Mouse (Mus musculus): ENCODE results near the gene Lcn4. TPM values are rescaled to one million over a fixed set of nuclear protein-coding genes. Genes with fewer than 3 reads are reported as not detected.

The Lcn4 gene
- polyA plus RNA-seq, 1 experiment from 2014 or later = not detected

DNA sequence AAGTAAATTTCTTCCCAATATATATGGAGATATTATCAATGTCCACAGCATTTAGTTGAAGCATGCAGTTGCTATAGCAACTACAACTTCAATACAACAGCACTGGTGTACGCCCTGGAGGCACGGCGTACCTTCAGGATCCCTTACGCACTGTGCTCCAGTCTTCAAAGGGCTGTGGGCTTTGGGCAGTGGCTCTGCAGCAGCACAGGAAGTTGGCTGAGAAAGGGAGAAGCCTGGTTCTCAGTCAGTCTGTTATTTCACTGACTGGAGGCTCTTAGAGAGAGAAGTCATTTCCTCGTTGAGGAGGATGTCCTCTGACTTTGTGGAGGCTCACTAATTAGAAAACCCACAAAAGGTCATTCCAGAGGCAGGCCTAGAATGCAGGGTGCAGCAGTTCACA lies 48.1 kb downstream of the Lcn4 start:
- Histone ChIP-seq H3K9ac (ENCODE audit: low read depth, low read length) (no peak overlapping the region), H3K27me3 (replicated peaks; ENCODE audit: control insufficient read depth, insufficient read depth, low read length) (no peaks in the 10 kb centered on the region), H3K4me3 (ENCODE audit: low read depth, low read length) (no peak overlapping the region), H3K36me3 (ENCODE audit: control insufficient read depth, insufficient read depth) (no peaks in the 10 kb centered on the region), H3K27ac (ENCODE audit: low read depth, low read length) (no peak overlapping the region), H3K4me1 (replicated peaks; ENCODE audit: control insufficient read depth, insufficient read depth, low read length) (no peaks in the 10 kb centered on the region), H3K9me3 (ENCODE audit: control insufficient read depth) (no peaks in the 10 kb centered on the region), H3K4me2 (replicated peaks; ENCODE audit: low read depth) (no peak overlapping the region)
- no peak for ATAC-seq
- TF ChIP-seq CTCF (IDR thresholded peaks at IDR 0.05; ENCODE audit: low read depth) = no peak
- WGBS = 63% methylated on average over 5 of the region's 5 CpGs

DNA sequence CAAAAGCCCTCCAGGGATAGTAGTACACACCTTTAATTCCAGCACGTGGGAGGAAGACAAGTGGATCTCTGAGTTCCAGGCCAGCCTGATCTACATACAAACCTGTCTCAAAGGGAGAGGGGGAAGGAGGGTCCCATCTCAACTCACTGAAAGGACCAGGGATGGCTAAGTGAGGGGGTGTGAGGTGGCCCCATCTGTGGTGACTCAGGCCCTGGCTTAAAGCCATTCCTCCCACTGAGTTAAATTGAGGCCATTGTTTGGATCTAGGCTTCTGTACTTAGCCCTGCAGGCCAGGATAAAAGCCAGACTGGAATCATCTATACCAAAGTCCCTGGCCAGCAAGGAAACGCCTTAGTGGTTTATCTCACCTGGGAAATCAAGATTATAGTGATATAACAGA lies 49.8 kb downstream of the Lcn4 start:
- H3K4me1 ChIP-seq (replicated peaks; ENCODE audit: control insufficient read depth, insufficient read depth, low read length) = no peaks in the 10 kb centered on the region
- H3K27me3 ChIP-seq (replicated peaks; ENCODE audit: control insufficient read depth, insufficient read depth, low read length) = no peaks in the 10 kb centered on the region
- no peaks in the 10 kb centered on the region for H3K9me3 ChIP-seq (ENCODE audit: control insufficient read depth)
- WGBS = 28% methylated on average over 2 of the region's 2 CpGs
- peak; percentile 23; the same call in 1 of the 2 replicates for ATAC-seq
- H3K4me3 ChIP-seq (ENCODE audit: low read depth, low read length) = no peak overlapping the region
- H3K27ac ChIP-seq (ENCODE audit: low read depth, low read length) = no peak overlapping the region
- no peak overlapping the region for H3K4me2 ChIP-seq (replicated peaks; ENCODE audit: low read depth)
- H3K36me3 ChIP-seq (ENCODE audit: control insufficient read depth, insufficient read depth) = no peaks in the 10 kb centered on the region
- TF ChIP-seq CTCF (IDR thresholded peaks at IDR 0.05; ENCODE audit: low read depth) = no peak
- no peak overlapping the region for H3K9ac ChIP-seq (ENCODE audit: low read depth, low read length)

DNA sequence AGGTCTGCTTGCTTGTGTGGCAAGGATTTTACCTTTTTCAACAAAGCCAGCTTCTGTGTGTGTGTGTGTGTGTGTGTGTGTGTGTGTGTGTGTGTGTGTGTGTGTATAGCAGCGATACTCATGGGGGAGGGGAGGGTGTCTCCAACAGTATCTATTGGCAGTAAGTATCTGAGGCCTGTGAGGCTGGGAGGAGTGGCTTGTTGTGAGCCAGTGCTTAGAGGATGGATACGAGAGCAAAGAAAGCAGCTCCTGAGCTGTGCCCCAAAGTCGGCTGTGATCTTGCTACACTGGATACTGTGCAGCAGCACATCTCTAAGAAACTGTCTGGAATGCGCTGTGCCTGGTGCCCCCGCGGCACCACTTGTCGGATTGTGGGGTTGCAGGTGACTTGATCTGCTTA lies 53.2 kb downstream of the Lcn4 start:
- H3K4me2 ChIP-seq (replicated peaks; ENCODE audit: low read depth) = no peak overlapping the region
- H3K4me1 ChIP-seq (replicated peaks; ENCODE audit: control insufficient read depth, insufficient read depth, low read length) = no peaks in the 10 kb centered on the region
- 57% methylated on average over 7 of the region's 7 CpGs for WGBS
- no peak for TF ChIP-seq CTCF (IDR thresholded peaks at IDR 0.05; ENCODE audit: low read depth)
- ATAC-seq = no peak
- H3K36me3 ChIP-seq (ENCODE audit: control insufficient read depth, insufficient read depth) = no peaks in the 10 kb centered on the region
- H3K9me3 ChIP-seq (ENCODE audit: control insufficient read depth) = no peaks in the 10 kb centered on the region
- H3K27me3 ChIP-seq (replicated peaks; ENCODE audit: control insufficient read depth, insufficient read depth, low read length) = no peaks in the 10 kb centered on the region
- H3K4me3 ChIP-seq (ENCODE audit: low read depth, low read length) = no peak overlapping the region
- no peak overlapping the region for H3K9ac ChIP-seq (ENCODE audit: low read depth, low read length)
- H3K27ac ChIP-seq (ENCODE audit: low read depth, low read length) = no peak overlapping the region

Other genes starting within 250 kb of the Lcn4 start
- 17.4 and 18.3 TPM in 2 replicates for gene Sec16a, start 226.1 kb downstream of the Lcn4 start, polyA plus RNA-seq (2015; fragmentation: Nextera tagmentation; extraction: Ambion mirVana)
- 3.6 and 3.7 TPM in 2 replicates for gene Notch1, start 154.6 kb downstream of the Lcn4 start, polyA plus RNA-seq (2015; fragmentation: Nextera tagmentation; extraction: Ambion mirVana)
- 54.4 and 65.2 TPM in 2 replicates for gene Egfl7, start 91.3 kb downstream of the Lcn4 start, polyA plus RNA-seq (2015; fragmentation: Nextera tagmentation; extraction: Ambion mirVana)
- gene Gm20532, start 84.6 kb downstream of the Lcn4 start, polyA plus RNA-seq (2015; fragmentation: Nextera tagmentation; extraction: Ambion mirVana) = not detected in 2 replicates
- gene Agpat2, start 66.9 kb downstream of the Lcn4 start, polyA plus RNA-seq (2015; fragmentation: Nextera tagmentation; extraction: Ambion mirVana) = 124 and 128 TPM in 2 replicates
- 6.8 and 6.9 TPM in 2 replicates for gene Fam69b, start 42.8 kb downstream of the Lcn4 start, polyA plus RNA-seq (2015; fragmentation: Nextera tagmentation; extraction: Ambion mirVana)
- 0.07 TPM in 1 of 2 replicates, not detected in the other for gene Abo, start 193.7 kb upstream of the Lcn4 start, polyA plus RNA-seq (2015; fragmentation: Nextera tagmentation; extraction: Ambion mirVana)
- gene Surf6, start 231.6 kb upstream of the Lcn4 start, polyA plus RNA-seq (2015; fragmentation: Nextera tagmentation; extraction: Ambion mirVana) = 11.7 and 12.8 TPM in 2 replicates
- 19.8 and 20.2 TPM in 2 replicates for gene Med22, start 239.4 kb upstream of the Lcn4 start, polyA plus RNA-seq (2015; fragmentation: Nextera tagmentation; extraction: Ambion mirVana)
- 407 and 410 TPM in 2 replicates for gene Rpl7a, start 239.5 kb upstream of the Lcn4 start, polyA plus RNA-seq (2015; fragmentation: Nextera tagmentation; extraction: Ambion mirVana)
- 33.2 and 33.5 TPM in 2 replicates for gene Surf2, start 245.1 kb upstream of the Lcn4 start, polyA plus RNA-seq (2015; fragmentation: Nextera tagmentation; extraction: Ambion mirVana)
- 59.8 and 65.3 TPM in 2 replicates for gene Surf1, start 245.2 kb upstream of the Lcn4 start, polyA plus RNA-seq (2015; fragmentation: Nextera tagmentation; extraction: Ambion mirVana)